Mouse (Mus musculus) adrenal gland, adult 2 months (tissue): ENCODE results near the gene Med22. TPM values are rescaled to one million over a fixed set of nuclear protein-coding genes. Genes with fewer than 3 reads are reported as not detected.

Experiments
- DNase-seq: peaks from one replicate; pipeline ENCODE4 v3.0.0; 2021
- polyA plus RNA-seq: library from polyadenylated mRNA; depleted of rRNA; stranded (reverse); fragments of >200 nt; gene quantifications from 2 replicates; pipeline ENCODE4 v1.2.3, GENCODE M21; 2012; rRNA removed
- total RNA-seq, 2 experiments: library from RNA; stranded (reverse); gene quantifications; 2 replicates each; pipeline ENCODE4 v1.2.3; 2021

Med22 gene
- total and polyA plus RNA-seq, 3 experiments = 45.0 to 56.8 (median 48.3) TPM

- DNase-seq = no peak
Observed at GRCm38 (mm10) chr2:26864879-26865278, 45.6 kb downstream of the Med22 start, which contains the start of gene Abo. Gene Abo (minus strand): TSS chr2:26864979.

GRCm38 (mm10) chr2:26862856-26863255, 47.6 kb downstream of the Med22 start:
- DNase-seq = no peak

Other genes with a start within 250 kb of the Med22 start
- not detected for gene Lcn4, start 239.4 kb downstream of the Med22 start, total RNA-seq
- gene Lcn4, start 239.4 kb downstream of the Med22 start, polyA plus RNA-seq = not detected in 2 replicates
- gene Abo, start 45.7 kb downstream of the Med22 start, total RNA-seq = not detected
- not detected in 2 replicates for gene Abo, start 45.7 kb downstream of the Med22 start, polyA plus RNA-seq
- gene Surf6, start 7.8 kb downstream of the Med22 start, total RNA-seq = 10 to 100 TPM; 23.9 to 26.6 TPM
- gene Surf6, start 7.8 kb downstream of the Med22 start, polyA plus RNA-seq = 5.1 and 5.2 TPM in 2 replicates
- 100 to 1,000 TPM; 543 to 545 TPM for gene Rpl7a, start 87 bp upstream of the Med22 start, total RNA-seq
- gene Rpl7a, start 87 bp upstream of the Med22 start, polyA plus RNA-seq = 233 and 258 TPM in 2 replicates
- gene Surf2, start 5.7 kb upstream of the Med22 start, total RNA-seq = 10 to 100 TPM; 38.4 to 47.9 TPM
- gene Surf2, start 5.7 kb upstream of the Med22 start, polyA plus RNA-seq = 22.5 and 28.5 TPM in 2 replicates
- 100 to 1,000 TPM; 108 to 115 TPM for gene Surf1, start 5.9 kb upstream of the Med22 start, total RNA-seq
- 67.9 and 77.7 TPM in 2 replicates for gene Surf1, start 5.9 kb upstream of the Med22 start, polyA plus RNA-seq
- gene Surf4, start 23.3 kb upstream of the Med22 start, total RNA-seq = 100 to 1,000 TPM; 162 to 168 TPM
- 424 and 468 TPM in 2 replicates for gene Surf4, start 23.3 kb upstream of the Med22 start, polyA plus RNA-seq
- gene Stkld1, start 23.4 kb upstream of the Med22 start, total RNA-seq = under 1 TPM; 0.17 to 0.29 TPM
- 0.06 and 0.48 TPM in 2 replicates for gene Stkld1, start 23.4 kb upstream of the Med22 start, polyA plus RNA-seq
- gene Rexo4, start 53.7 kb upstream of the Med22 start, total RNA-seq = 10 to 100 TPM; 23.6 to 41.4 TPM
- gene Rexo4, start 53.7 kb upstream of the Med22 start, polyA plus RNA-seq = 7.1 and 10.1 TPM in 2 replicates
- gene Adamts13, start 62.7 kb upstream of the Med22 start, total RNA-seq = not detected
- 0.04 TPM in 1 of 2 replicates, not detected in the other for gene Adamts13, start 62.7 kb upstream of the Med22 start, polyA plus RNA-seq
- 10 to 100 TPM; 40.2 to 52.4 TPM for gene Cacfd1, start 99.2 kb upstream of the Med22 start, total RNA-seq
- gene Cacfd1, start 99.2 kb upstream of the Med22 start, polyA plus RNA-seq = 80.1 and 109 TPM in 2 replicates
- under 1 TPM; 0.76 to 0.78 TPM for gene Slc2a6, start 117.3 kb upstream of the Med22 start, total RNA-seq
- 1.7 and 2.5 TPM in 2 replicates for gene Slc2a6, start 117.3 kb upstream of the Med22 start, polyA plus RNA-seq
- gene Mymk, start 161.5 kb upstream of the Med22 start, total RNA-seq = not detected
- 0.08 TPM in 1 of 2 replicates, not detected in the other for gene Mymk, start 161.5 kb upstream of the Med22 start, polyA plus RNA-seq
- 10 to 100 TPM; 24.8 to 25.4 TPM for gene Adamtsl2, start 168.7 kb upstream of the Med22 start, total RNA-seq
- gene Adamtsl2, start 168.7 kb upstream of the Med22 start, polyA plus RNA-seq = 20.9 and 28.5 TPM in 2 replicates
- gene Fam163b, start 231.8 kb upstream of the Med22 start, total RNA-seq = 1 to 10 TPM; 2.1 to 2.9 TPM
- gene Fam163b, start 231.8 kb upstream of the Med22 start, polyA plus RNA-seq = 1.4 and 1.5 TPM in 2 replicates